ENCODE assay signal across 28 mouse cellular contexts in the genomic region with DNA sequence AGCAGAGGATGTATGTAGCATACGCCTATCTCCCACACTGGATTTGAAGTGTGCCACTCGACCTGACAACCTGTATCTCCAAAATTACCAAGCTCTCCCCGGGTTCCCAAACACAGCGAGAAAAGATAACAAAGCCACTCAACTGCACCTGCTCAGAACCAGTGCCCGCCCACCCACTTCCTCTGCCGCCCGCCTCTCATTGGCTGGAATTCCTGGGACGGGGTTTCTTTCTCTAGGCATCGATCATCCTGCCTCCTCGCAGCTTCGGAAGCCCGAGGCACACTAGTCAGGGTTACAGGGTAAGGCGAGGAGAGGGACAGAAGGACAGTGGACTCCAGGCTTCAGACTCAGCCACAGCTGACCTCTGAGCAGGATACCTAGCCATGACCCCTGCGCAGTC. TPM values are rescaled to one million over a fixed set of nuclear protein-coding genes. Genes with fewer than 3 reads are reported as not detected.
"Had no signal": no experiment of that assay in that cellular context is flagged by ENCODE, and none has a peak within 500 bp of the region (broad histone marks: within the 10 kb centered on the region; RNA-seq: fewer than 3 reads in every experiment).

No protein-coding gene starts in this region.

- H3K4me1 ChIP-seq: hindbrain, embryonic 15.5 days; limb, embryonic 13.5 days had no signal

- H3K27ac ChIP-seq: hindbrain, embryonic 13.5 days; hindbrain, embryonic 15.5 days; hindbrain, postnatal 0 days; kidney, embryonic 15.5 days; kidney, postnatal 0 days; limb, embryonic 13.5 days; limb, embryonic 15.5 days; liver, embryonic 12.5 days; liver, embryonic 14.5 days had no signal

- H3K9ac ChIP-seq: heart, embryonic 12.5 days; hindbrain, embryonic 13.5 days; hindbrain, embryonic 15.5 days; kidney, embryonic 15.5 days; limb, embryonic 13.5 days; limb, embryonic 15.5 days; liver, embryonic 12.5 days; liver, embryonic 14.5 days had no signal

- H3K27me3 ChIP-seq: heart, embryonic 12.5 days; hindbrain, embryonic 13.5 days; hindbrain, embryonic 15.5 days; kidney, embryonic 15.5 days; limb, embryonic 13.5 days; limb, embryonic 15.5 days; liver, embryonic 12.5 days had no signal

- H3K4me3 ChIP-seq: heart, embryonic 10.5 days; heart, embryonic 12.5 days; hindbrain, embryonic 13.5 days; hindbrain, embryonic 15.5 days; kidney, embryonic 15.5 days; limb, embryonic 13.5 days; limb, embryonic 15.5 days; liver, embryonic 12.5 days had no signal

- H3K9me3 ChIP-seq: heart, embryonic 10.5 days; heart, embryonic 12.5 days; hindbrain, embryonic 13.5 days; hindbrain, embryonic 15.5 days; kidney, embryonic 15.5 days; limb, embryonic 13.5 days; limb, embryonic 15.5 days; liver, embryonic 12.5 days had no signal

- DNase-seq: gastrocnemius, postnatal 14 days; gastrocnemius, postnatal 36 days; heart, adult 18-20 months; heart, postnatal 10 days; kidney, adult 2 months; kidney, adult 9 months; kidney, postnatal 14 days; kidney, postnatal 36 days; layer of hippocampus, adult 9-11 months; layer of hippocampus, postnatal 36 days; left cerebral cortex, postnatal 4 days had no signal

- ATAC-seq: hindbrain, postnatal 0 days; intestine, embryonic 16.5 days; liver, embryonic 12.5 days had no signal

- H3K4me2 ChIP-seq: heart, embryonic 12.5 days; hindbrain, embryonic 13.5 days; hindbrain, embryonic 15.5 days; kidney, embryonic 15.5 days; limb, embryonic 13.5 days; limb, embryonic 15.5 days; liver, embryonic 12.5 days had no signal

RNA-seq across cellular contexts. Expression of gene Slc25a34, which starts 5.0 kb away (rescaled TPM):
- total RNA-seq: hematopoietic stem cell, adult 5-6 weeks had no signal
- polyA plus RNA-seq: limb, embryonic 11.5 days; limb, embryonic 13.5 days; liver, embryonic 12.5 days had no signal

RNA-seq across cellular contexts. Expression of gene Rsc1a1, which starts 56.7 kb away (rescaled TPM):
- total RNA-seq: heart, postnatal 25 days; layer of hippocampus, postnatal 36 days; left cerebral cortex, adult 18-20 months had no signal
- polyA plus RNA-seq: heart, embryonic 16.5 days; hindbrain, postnatal 0 days; intestine, embryonic 16.5 days; kidney, embryonic 15.5 days; kidney, postnatal 0 days had no signal
